Mouse (Mus musculus): ENCODE data around the gene Scarb1.

Scarb1 gene

GRCm38 (mm10) chr5:125271531-125272203, 69.2 kb downstream of the Scarb1 start:
- DNase-seq (ENCODE audit: low read depth, low spot score), result peak; percentile 72

- DNase-seq (ENCODE audit: low read depth, low spot score), result peak; percentile 77
Measured at GRCm38 (mm10) chr5:125270587-125271130, 70.2 kb downstream of the Scarb1 start.

GRCm38 (mm10) chr5:125269836-125270235, 71.1 kb downstream of the Scarb1 start:
- DNase-seq (ENCODE audit: low read depth, low spot score), result peak; percentile 18

- no peak for DNase-seq (ENCODE audit: low read depth, low spot score)
Measured at GRCm38 (mm10) chr5:125269399-125269798, 71.5 kb downstream of the Scarb1 start.

- peak; percentile 61 for DNase-seq (ENCODE audit: low read depth, low spot score)
Measured at GRCm38 (mm10) chr5:125268033-125268765, 72.7 kb downstream of the Scarb1 start.

- DNase-seq (ENCODE audit: low read depth, low spot score), result peak; percentile 8
Measured at GRCm38 (mm10) chr5:125267150-125267961, 73.5 kb downstream of the Scarb1 start.

- DNase-seq (ENCODE audit: low read depth, low spot score), result no peak
Measured at GRCm38 (mm10) chr5:125266128-125266527, 74.8 kb downstream of the Scarb1 start.

GRCm38 (mm10) chr5:125264700-125265099, 76.2 kb downstream of the Scarb1 start:
- DNase-seq (ENCODE audit: low read depth, low spot score), result no peak

GRCm38 (mm10) chr5:125262578-125262977, 78.3 kb downstream of the Scarb1 start:
- no peak for DNase-seq (ENCODE audit: low read depth, low spot score)

GRCm38 (mm10) chr5:125253917-125254316, 87.0 kb downstream of the Scarb1 start:
- no peak for DNase-seq (ENCODE audit: low read depth, low spot score)

GRCm38 (mm10) chr5:125253448-125253847, 87.4 kb downstream of the Scarb1 start:
- DNase-seq (ENCODE audit: low read depth, low spot score), result no peak

GRCm38 (mm10) chr5:125252664-125253063, 88.2 kb downstream of the Scarb1 start:
- no peak for DNase-seq (ENCODE audit: low read depth, low spot score)

- no peak for DNase-seq (ENCODE audit: low read depth, low spot score)
Measured at GRCm38 (mm10) chr5:125251885-125252615, 88.8 kb downstream of the Scarb1 start.

- no peak for DNase-seq (ENCODE audit: low read depth, low spot score)
Measured at GRCm38 (mm10) chr5:125249187-125249586, 91.7 kb downstream of the Scarb1 start.

- no peak for DNase-seq (ENCODE audit: low read depth, low spot score)
Measured at GRCm38 (mm10) chr5:125246711-125247110, 94.2 kb downstream of the Scarb1 start.

- peak; percentile 20 for DNase-seq (ENCODE audit: low read depth, low spot score)
Measured at GRCm38 (mm10) chr5:125245534-125246151, 95.3 kb downstream of the Scarb1 start.

GRCm38 (mm10) chr5:125244825-125245533, 95.9 kb downstream of the Scarb1 start:
- DNase-seq (ENCODE audit: low read depth, low spot score), result no peak

- DNase-seq (ENCODE audit: low read depth, low spot score), result no peak
Measured at GRCm38 (mm10) chr5:125243928-125244327, 97.0 kb downstream of the Scarb1 start.

- DNase-seq (ENCODE audit: low read depth, low spot score), result no peak
Measured at GRCm38 (mm10) chr5:125242111-125242510, 98.8 kb downstream of the Scarb1 start.

GRCm38 (mm10) chr5:125241627-125242026, 99.3 kb downstream of the Scarb1 start:
- DNase-seq (ENCODE audit: low read depth, low spot score), result no peak

Data from CD4-positive helper T cell, adult 2 months (primary cell).